Mouse (Mus musculus): ENCODE results near the gene Zkscan17.

GRCm38 (mm10) chr11:59512733-59513132 is 13.8 kb downstream of the Zkscan17 start:
- TF ChIP-seq POLR2A (IDR thresholded peaks at IDR 0.05; ENCODE audit: borderline replicate concordance, insufficient read depth, low read length) = no peak
- TF ChIP-seq CTCF (IDR thresholded peaks at IDR 0.05; ENCODE audit: borderline replicate concordance, insufficient read depth, low read depth, low read length) = no peak

All from cerebellum, adult 2 months (tissue).